Mouse (Mus musculus) heart, embryonic 13.5 days (tissue): ENCODE data around the gene Crybg2. TPM values are rescaled to one million over a fixed set of nuclear protein-coding genes. Genes with fewer than 3 reads are reported as not detected.

ENCODE experiments used
- ATAC-seq: fragments of 200-750 bp; cut with Nextera tagmentation; 2 replicates; pipeline ENCODE4 v1.8.0; 2017; ENCODE audit warnings: moderate TSS enrichment; ENCODE audit not compliant: insufficient number of reproducible peaks, low FRiP score, low TSS enrichment; ENCODE audit errors: extremely low read depth
- H3K27ac ChIP-seq: fragments of 300-500 bp; sonication (generic); replicated peaks from 2 replicates; pipeline ENCODE4 v1.5.1; 2015; ENCODE audit warnings: moderate library complexity, mild to moderate bottlenecking, inconsistent platforms
- H3K27me3 ChIP-seq: fragments of 300-500 bp; sonication (generic); replicated peaks from 2 replicates; pipeline ENCODE4 v1.6.1; 2015; ENCODE audit warnings: mild to moderate bottlenecking, inconsistent platforms
- H3K36me3 ChIP-seq: fragments of 300-500 bp; sonication (generic); 2 replicates; pipeline ENCODE4 v1.6.1; 2015; ENCODE audit warnings: mild to moderate bottlenecking, inconsistent platforms
- H3K4me1 ChIP-seq: fragments of 300-500 bp; sonication (generic); 2 replicates; pipeline ENCODE4 v1.6.1; 2015; ENCODE audit warnings: inconsistent platforms
- H3K4me2 ChIP-seq: fragments of 300-500 bp; sonication (generic); 2 replicates; pipeline ENCODE4 v1.6.1; 2015; ENCODE audit warnings: inconsistent platforms, mild to moderate bottlenecking, moderate library complexity
- H3K4me3 ChIP-seq: fragments of 300-500 bp; sonication (generic); 2 replicates; pipeline ENCODE4 v1.5.1; 2015; ENCODE audit warnings: moderate library complexity, mild to moderate bottlenecking, inconsistent platforms
- H3K9ac ChIP-seq: fragments of 300-500 bp; sonication (generic); 2 replicates; pipeline ENCODE4 v1.6.1; 2015; ENCODE audit warnings: inconsistent platforms, mild to moderate bottlenecking, moderate library complexity
- H3K9me3 ChIP-seq: fragments of 300-500 bp; sonication (generic); 2 replicates; pipeline ENCODE4 v1.6.1; 2016; ENCODE audit warnings: inconsistent platforms
- WGBS: fragments of 180-500 bp; shearing (Covaris S2); methylation state at CpG from one replicate; pipeline ENCODE4 v1.1.7; 2015; ENCODE audit warnings: mixed read lengths; 5-methylcytosine and 5-hydroxymethylcytosine counted together
- polyA plus RNA-seq: library from polyadenylated mRNA; unstranded; fragments of >200 nt; fragmentation: Nextera tagmentation; extraction: Ambion mirVana; gene quantifications from 2 replicates; pipeline ENCODE4 v1.2.1, GENCODE M21; 2015

Crybg2 gene
- polyA plus RNA-seq, 1 experiment from 2014 or later, result not detected

- no peak for ATAC-seq
- Histone ChIP-seq H3K27me3 (no peaks in the 10 kb centered on the region), H3K27ac (no peak overlapping the region), H3K4me3 (no peak overlapping the region), H3K4me1 (no peaks in the 10 kb centered on the region; the same call in 1 of the 2 replicates), H3K9ac (no peak overlapping the region), H3K36me3 (no peaks in the 10 kb centered on the region), H3K4me2 (no peak overlapping the region), H3K9me3 (no peaks in the 10 kb centered on the region)
- WGBS, result 72% methylated on average over 3 of the region's 3 CpGs
These were observed 35.5 kb downstream of the Crybg2 start for GRCm38 (mm10) chr4:134096120-134096519.

- Histone ChIP-seq H3K4me1 (no peaks in the 10 kb centered on the region; the same call in 1 of the 2 replicates), H3K27me3 (no peaks in the 10 kb centered on the region), H3K27ac (no peak overlapping the region), H3K9ac (no peak overlapping the region), H3K9me3 (no peaks in the 10 kb centered on the region), H3K4me2 (no peak overlapping the region), H3K36me3 (no peaks in the 10 kb centered on the region), H3K4me3 (no peak overlapping the region)
- no peak for ATAC-seq
- WGBS, result 62% methylated on average over 5 of the region's 5 CpGs
These were observed 36.5 kb downstream of the Crybg2 start for GRCm38 (mm10) chr4:134097015-134097608.

- peaks cover 6% of the 10 kb centered on the region for H3K4me1 ChIP-seq
- no peaks in the 10 kb centered on the region for H3K27me3 ChIP-seq
- no peaks in the 10 kb centered on the region for H3K36me3 ChIP-seq
- no peaks in the 10 kb centered on the region for H3K9me3 ChIP-seq
- no peak overlapping the region for H3K27ac ChIP-seq
- H3K4me2 ChIP-seq, result no peak overlapping the region
- no peak overlapping the region for H3K4me3 ChIP-seq
- ATAC-seq, result no peak
- 35% methylated on average over 8 of the region's 8 CpGs for WGBS
- H3K9ac ChIP-seq, result no peak overlapping the region
These were observed 38.0 kb downstream of the Crybg2 start for GRCm38 (mm10) chr4:134098628-134099027.

- H3K9ac ChIP-seq, result no peak overlapping the region
- H3K27me3 ChIP-seq, result no peaks in the 10 kb centered on the region
- no peaks in the 10 kb centered on the region for H3K36me3 ChIP-seq
- WGBS, result 65% methylated on average over 4 of the region's 4 CpGs
- H3K4me3 ChIP-seq, result no peak overlapping the region
- no peak overlapping the region for H3K27ac ChIP-seq
- no peaks in the 10 kb centered on the region for H3K9me3 ChIP-seq
- ATAC-seq, result no peak
- peaks cover 6% of the 10 kb centered on the region for H3K4me1 ChIP-seq
- H3K4me2 ChIP-seq, result no peak overlapping the region
These were observed 39.6 kb downstream of the Crybg2 start for GRCm38 (mm10) chr4:134100245-134100644.

- Histone ChIP-seq H3K4me1 (peaks cover 6% of the 10 kb centered on the region), H3K9ac (peak within 1 kb of the TSS; percentile 82), H3K36me3 (no peaks in the 10 kb centered on the region), H3K4me2 (peak within 1 kb of the TSS; percentile 80), H3K4me3 (peak within 1 kb of the TSS; percentile 84), H3K9me3 (no peaks in the 10 kb centered on the region), H3K27ac (no peak within 1 kb of the TSS), H3K27me3 (no peaks in the 10 kb centered on the region)
- 15% methylated on average over 34 of the region's 34 CpGs for WGBS
- ATAC-seq, result peak; percentile 51; the same call in 1 of the 2 replicates
These were observed 41.5 kb downstream of the Crybg2 start, which contains the start of gene Ubxn11 for GRCm38 (mm10) chr4:134101979-134102741. Gene Ubxn11 (plus strand): TSS chr4:134102570.

- WGBS, result 3% methylated on average over 21 of the region's 21 CpGs
- 0 out of 2 replicates have a peak, but pooled peaks have one; percentile 28 for ATAC-seq
- no peaks in the 10 kb centered on the region for H3K9me3 ChIP-seq
These were observed 42.1 kb downstream of the Crybg2 start for GRCm38 (mm10) chr4:134102742-134103119.

GRCm38 (mm10) chr4:134106105-134106504 lies 45.5 kb downstream of the Crybg2 start:
- Histone ChIP-seq H3K9me3 (no peaks in the 10 kb centered on the region), H3K36me3 (no peaks in the 10 kb centered on the region), H3K4me1 (peaks cover 21% of the 10 kb centered on the region), H3K4me3 (no peak overlapping the region), H3K27me3 (no peaks in the 10 kb centered on the region; the same call in 1 of the 2 replicates), H3K27ac (no peak overlapping the region), H3K4me2 (no peak overlapping the region), H3K9ac (no peak overlapping the region)
- no peak for ATAC-seq
- WGBS, result 50% methylated on average over 7 of the region's 7 CpGs

More at GRCm38 (mm10) chr4:134102742-134103119, 42.1 kb downstream of the Crybg2 start:
- Histone ChIP-seq H3K4me1 (peaks cover 6% of the 10 kb centered on the region), H3K27me3 (no peaks in the 10 kb centered on the region), H3K4me3 (peak overlapping the region; percentile 84), H3K9ac (peak overlapping the region; percentile 82), H3K4me2 (peak overlapping the region; percentile 80), H3K27ac (no peak overlapping the region), H3K36me3 (no peaks in the 10 kb centered on the region)

- Histone ChIP-seq H3K27me3 (no peaks in the 10 kb centered on the region; the same call in 1 of the 2 replicates), H3K9me3 (no peaks in the 10 kb centered on the region), H3K4me3 (no peak overlapping the region), H3K27ac (no peak overlapping the region), H3K36me3 (no peaks in the 10 kb centered on the region), H3K4me2 (no peak overlapping the region), H3K9ac (no peak overlapping the region), H3K4me1 (peaks cover 24% of the 10 kb centered on the region)
- 80% methylated on average over 7 of the region's 7 CpGs for WGBS
- no peak for ATAC-seq
These were observed 47.1 kb downstream of the Crybg2 start for GRCm38 (mm10) chr4:134107730-134108129.

GRCm38 (mm10) chr4:134108196-134108595 lies 47.6 kb downstream of the Crybg2 start:
- Histone ChIP-seq H3K4me2 (no peak overlapping the region), H3K27me3 (no peaks in the 10 kb centered on the region; the same call in 1 of the 2 replicates), H3K4me3 (no peak overlapping the region), H3K9ac (no peak overlapping the region), H3K36me3 (no peaks in the 10 kb centered on the region), H3K27ac (no peak overlapping the region), H3K4me1 (peaks cover 21% of the 10 kb centered on the region), H3K9me3 (no peaks in the 10 kb centered on the region)
- WGBS, result 46% methylated on average over 5 of the region's 5 CpGs
- ATAC-seq, result no peak

- Histone ChIP-seq H3K4me1 (peaks cover 26% of the 10 kb centered on the region), H3K27me3 (no peaks in the 10 kb centered on the region; the same call in 1 of the 2 replicates), H3K4me3 (no peak overlapping the region), H3K9ac (no peak overlapping the region), H3K9me3 (no peaks in the 10 kb centered on the region), H3K36me3 (no peaks in the 10 kb centered on the region), H3K27ac (no peak overlapping the region), H3K4me2 (no peak overlapping the region)
- 37% methylated on average over 3 of the region's 3 CpGs for WGBS
- no peak for ATAC-seq
These were observed 50.0 kb downstream of the Crybg2 start for GRCm38 (mm10) chr4:134110653-134111052.

- Histone ChIP-seq H3K9ac (peak overlapping the region; percentile 44), H3K9me3 (no peaks in the 10 kb centered on the region), H3K27me3 (no peaks in the 10 kb centered on the region; the same call in 1 of the 2 replicates), H3K4me3 (no peak overlapping the region), H3K27ac (no peak overlapping the region), H3K36me3 (no peaks in the 10 kb centered on the region), H3K4me1 (peaks cover 26% of the 10 kb centered on the region), H3K4me2 (no peak overlapping the region)
- 47% methylated on average over 6 of the region's 6 CpGs for WGBS
- no peak for ATAC-seq
These were observed 51.8 kb downstream of the Crybg2 start for GRCm38 (mm10) chr4:134112403-134112802.
